Mouse (Mus musculus): ENCODE measurements around the gene Atraid.

Atraid gene

GRCm38 (mm10) chr5:31094799-31095691 is 46.9 kb downstream of the Atraid start:
- peak; percentile 85 to 88 for DNase-seq

- no peak for DNase-seq
Observed at GRCm38 (mm10) chr5:31095711-31096480, 47.8 kb downstream of the Atraid start.
